Mouse (Mus musculus) embryonic fibroblast, embryonic 13.5 days (primary cell): ENCODE data around the gene D630003M21Rik.

Experiments used
- CTCF ChIP-seq: IDR thresholded peaks from 2 replicates; pipeline ENCODE4 v1.5.1; 2011; ENCODE audit warnings: mild to moderate bottlenecking, control low read depth, low read length, moderate library complexity, borderline replicate concordance; ENCODE audit not compliant: insufficient read depth
- POLR2A ChIP-seq: IDR thresholded peaks from 2 replicates; pipeline ENCODE4 v1.6.1; 2011; ENCODE audit warnings: low read depth, mild to moderate bottlenecking, control low read depth, low read length, moderate library complexity

DNA sequence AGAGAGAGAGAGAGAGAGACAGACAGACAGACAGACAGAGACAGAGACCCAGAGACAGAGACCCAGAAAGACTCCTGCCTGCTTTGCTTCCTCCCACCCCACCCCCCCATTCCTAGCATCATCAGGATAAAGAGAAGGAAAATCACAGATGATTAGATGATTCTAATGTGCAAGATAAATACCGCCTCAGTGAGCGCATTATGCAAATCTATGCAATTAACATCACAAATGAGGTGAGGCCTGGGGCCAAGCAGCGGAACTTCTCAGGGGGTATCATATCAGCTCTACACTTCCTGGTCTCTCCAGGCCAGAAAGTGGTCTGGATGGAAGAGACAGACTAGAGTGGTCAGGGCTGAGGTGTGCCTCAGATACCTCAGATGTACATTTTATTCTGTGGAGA, 51.4 kb downstream of the D630003M21Rik start:
- TF ChIP-seq CTCF (no peak), POLR2A (no peak)
